Mouse (Mus musculus): ENCODE measurements around the gene Cacnb4. TPM values are rescaled to one million over a fixed set of nuclear protein-coding genes. Genes with fewer than 3 reads are reported as not detected.

The Cacnb4 gene
- polyA plus RNA-seq, 1 experiment from 2014 or later = 1.2 TPM

DNA sequence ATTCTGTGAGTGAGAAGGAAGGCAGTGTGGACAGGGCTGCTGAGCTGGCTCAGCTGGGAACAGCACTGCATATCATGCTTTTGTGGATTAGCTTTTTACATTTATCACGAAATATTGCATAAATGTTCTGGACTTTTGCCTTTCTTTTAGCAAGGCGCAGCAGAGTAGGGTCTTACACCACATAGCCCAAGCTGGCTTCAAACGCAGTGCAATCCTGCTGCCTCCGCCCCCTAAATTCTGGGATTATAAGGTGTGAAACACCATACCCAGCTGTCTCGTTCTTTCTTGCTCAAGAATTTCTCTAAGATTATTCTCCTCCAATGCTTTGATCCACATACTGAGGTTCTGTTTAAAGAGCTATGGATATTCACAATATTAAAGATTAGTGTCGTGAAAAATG, 10.0 kb upstream of the Cacnb4 start:
- Histone ChIP-seq H3K4me3 (no peak overlapping the region), H3K27me3 (no peaks in the 10 kb centered on the region), H3K9ac (no peak overlapping the region), H3K9me3 (no peaks in the 10 kb centered on the region), H3K4me2 (no peak overlapping the region), H3K36me3 (no peaks in the 10 kb centered on the region), H3K27ac (no peak overlapping the region), H3K4me1 (no peaks in the 10 kb centered on the region)
- WGBS = 60% methylated on average over 6 of the region's 6 CpGs
- ATAC-seq (ENCODE audit: borderline replicate concordance, extremely low read depth, low FRiP score, low TSS enrichment) = peak; percentile 42; the same call in 1 of the 2 replicates

GRCm38 (mm10) chr2:52677589-52677988, 958 bp upstream of the Cacnb4 start:
- H3K36me3 ChIP-seq = no peaks in the 10 kb centered on the region
- no peak overlapping the region for H3K27ac ChIP-seq
- no peak overlapping the region for H3K4me2 ChIP-seq
- H3K27me3 ChIP-seq = peaks cover 35% of the 10 kb centered on the region
- WGBS = 63% methylated on average over 4 of the region's 4 CpGs
- H3K4me1 ChIP-seq = peaks cover 18% of the 10 kb centered on the region
- no peak for ATAC-seq (ENCODE audit: borderline replicate concordance, extremely low read depth, low FRiP score, low TSS enrichment)
- H3K9ac ChIP-seq = no peak overlapping the region
- no peaks in the 10 kb centered on the region for H3K9me3 ChIP-seq
- H3K4me3 ChIP-seq = no peak overlapping the region

DNA sequence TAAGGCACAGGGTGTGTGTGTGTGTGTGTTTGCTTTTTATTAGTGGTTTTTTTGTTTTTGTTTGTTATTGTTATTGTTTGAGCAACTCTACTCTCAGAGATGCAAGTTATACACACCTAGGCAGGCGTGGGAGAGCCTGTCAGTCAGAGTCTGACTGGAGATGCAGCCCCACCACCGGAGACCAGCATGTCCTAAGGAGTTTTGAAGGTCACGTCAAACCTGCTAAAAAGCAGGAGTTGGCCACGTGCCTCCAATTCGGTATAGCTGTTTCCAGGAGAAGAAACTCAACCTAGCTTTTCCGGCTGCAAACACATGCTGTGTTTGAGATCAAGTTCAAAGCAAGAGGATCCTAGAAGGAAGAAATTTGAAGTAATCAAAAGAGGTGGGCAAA, 277 bp upstream of the Cacnb4 start:
- no peak for ATAC-seq (ENCODE audit: borderline replicate concordance, extremely low read depth, low FRiP score, low TSS enrichment)
- Histone ChIP-seq H3K27me3 (peaks cover 35% of the 10 kb centered on the region), H3K9me3 (no peaks in the 10 kb centered on the region), H3K36me3 (no peaks in the 10 kb centered on the region), H3K4me2 (peak overlapping the region; percentile 98), H3K4me3 (peak overlapping the region; percentile 67; the same call in 1 of the 2 replicates), H3K27ac (no peak overlapping the region), H3K9ac (no peak overlapping the region), H3K4me1 (peaks cover 18% of the 10 kb centered on the region)
- WGBS = 12% methylated on average over 6 of the region's 6 CpGs

DNA sequence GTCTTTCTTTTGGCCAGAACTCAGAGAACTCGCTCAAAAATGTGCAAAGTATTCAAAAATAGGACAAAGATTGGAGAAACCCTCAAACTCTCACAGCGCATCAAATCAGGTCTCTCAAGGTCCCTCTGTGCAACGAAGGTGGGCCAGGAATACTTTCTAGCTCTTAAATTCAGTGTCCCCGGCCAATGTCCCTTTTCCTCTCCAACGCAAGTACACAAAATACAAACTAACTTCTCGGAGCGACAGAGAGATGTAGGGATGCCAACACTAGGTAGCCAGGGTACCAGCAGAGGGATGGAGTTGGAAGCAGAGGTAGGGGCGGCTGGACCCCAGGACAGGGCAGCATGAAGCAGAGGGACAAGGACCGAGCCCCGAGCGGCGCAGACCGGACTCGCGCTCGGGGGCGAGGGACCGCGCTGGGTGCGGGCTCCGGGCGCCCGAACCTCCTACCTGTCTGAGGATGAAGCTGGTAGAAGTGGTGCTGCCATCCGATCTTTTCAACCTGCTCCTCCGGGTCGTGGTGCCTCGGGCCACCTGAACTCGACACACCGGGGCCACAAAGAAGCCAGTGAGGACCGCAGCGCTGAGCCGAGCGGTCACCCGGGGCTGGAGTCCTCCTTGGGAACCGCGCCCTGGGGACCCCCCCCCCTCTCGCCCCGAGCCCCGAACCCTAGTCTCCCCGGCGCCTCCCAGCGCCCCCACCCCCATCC, 1.2 kb downstream of the Cacnb4 start:
- H3K36me3 ChIP-seq = no peaks in the 10 kb centered on the region
- H3K4me1 ChIP-seq = peaks cover 18% of the 10 kb centered on the region
- peak overlapping the region; percentile 59 for H3K9ac ChIP-seq
- no peak overlapping the region for H3K27ac ChIP-seq
- peak overlapping the region; percentile 98 for H3K4me2 ChIP-seq
- H3K27me3 ChIP-seq = peaks cover 35% of the 10 kb centered on the region
- peak overlapping the region; percentile 67 for H3K4me3 ChIP-seq
- H3K9me3 ChIP-seq = no peaks in the 10 kb centered on the region
- peak; percentile 33; the same call in 1 of the 2 replicates for ATAC-seq (ENCODE audit: borderline replicate concordance, extremely low read depth, low FRiP score, low TSS enrichment)
- 0% methylated on average over 37 of the region's 42 CpGs for WGBS

- WGBS = under 1% methylated on average over 19 of the region's 19 CpGs
- peaks cover 18% of the 10 kb centered on the region for H3K4me1 ChIP-seq
- peak overlapping the region; percentile 98 for H3K4me2 ChIP-seq
- no peaks in the 10 kb centered on the region for H3K36me3 ChIP-seq
- H3K9me3 ChIP-seq = no peaks in the 10 kb centered on the region
- no peak overlapping the region for H3K9ac ChIP-seq
- no peak for ATAC-seq (ENCODE audit: borderline replicate concordance, extremely low read depth, low FRiP score, low TSS enrichment)
- H3K4me3 ChIP-seq = peak overlapping the region; percentile 67
- H3K27me3 ChIP-seq = peaks cover 35% of the 10 kb centered on the region
- H3K27ac ChIP-seq = no peak overlapping the region
Observed at GRCm38 (mm10) chr2:52674886-52675277, 1.7 kb downstream of the Cacnb4 start.

DNA sequence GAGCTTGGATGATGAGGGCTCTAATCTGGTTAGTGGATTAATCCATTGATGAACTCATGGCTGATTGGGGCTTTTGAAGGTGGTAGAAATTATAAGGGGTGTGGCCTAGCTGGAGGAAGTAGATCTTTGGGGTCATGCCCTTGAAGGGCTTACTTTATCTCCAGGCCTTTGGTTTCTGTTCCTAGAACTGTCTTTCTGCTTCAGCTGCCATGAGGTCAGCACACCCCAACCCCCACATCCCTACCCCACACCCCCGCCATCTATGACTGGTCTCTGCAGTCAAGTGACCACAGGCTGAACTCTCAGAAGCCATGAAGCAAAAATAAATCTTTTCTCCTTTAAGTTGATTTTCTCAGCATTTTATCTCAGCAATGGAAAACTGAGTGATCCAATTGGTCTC, 3.5 kb downstream of the Cacnb4 start:
- Histone ChIP-seq H3K36me3 (no peaks in the 10 kb centered on the region), H3K27ac (no peak overlapping the region), H3K4me2 (no peak overlapping the region), H3K4me1 (peaks cover 18% of the 10 kb centered on the region), H3K9me3 (no peaks in the 10 kb centered on the region), H3K9ac (no peak overlapping the region), H3K4me3 (no peak overlapping the region), H3K27me3 (peaks cover 29% of the 10 kb centered on the region)
- WGBS = 71% methylated on average over 1 of the region's 1 CpGs
- no peak for ATAC-seq (ENCODE audit: borderline replicate concordance, extremely low read depth, low FRiP score, low TSS enrichment)

DNA sequence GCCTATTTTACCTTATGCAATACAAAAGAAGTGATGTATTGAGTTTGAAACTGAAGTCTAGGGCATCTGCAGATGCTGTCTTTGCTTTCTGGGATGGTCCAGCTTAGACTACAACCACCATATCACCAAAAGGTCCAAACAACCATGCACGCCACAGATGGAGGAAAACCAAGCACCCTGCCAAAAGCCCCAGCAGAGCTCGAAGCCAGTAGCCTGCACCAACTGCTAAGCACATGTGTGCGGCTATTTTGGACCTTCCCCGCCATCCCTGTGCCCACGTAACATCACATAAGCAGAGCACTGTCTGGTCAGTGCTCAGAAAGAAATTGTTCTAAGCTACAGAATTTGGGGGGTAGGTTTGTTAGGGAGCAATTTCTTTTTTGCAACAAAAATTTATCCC, 5.9 kb downstream of the Cacnb4 start:
- Histone ChIP-seq H3K9me3 (no peaks in the 10 kb centered on the region), H3K27me3 (peaks cover 17% of the 10 kb centered on the region), H3K4me3 (no peak overlapping the region), H3K27ac (no peak overlapping the region), H3K4me1 (peaks cover 11% of the 10 kb centered on the region), H3K4me2 (no peak overlapping the region), H3K36me3 (no peaks in the 10 kb centered on the region), H3K9ac (no peak overlapping the region)
- 86% methylated on average over 5 of the region's 5 CpGs for WGBS
- ATAC-seq (ENCODE audit: borderline replicate concordance, extremely low read depth, low FRiP score, low TSS enrichment) = no peak

GRCm38 (mm10) chr2:52668480-52668879, 8.2 kb downstream of the Cacnb4 start:
- ATAC-seq (ENCODE audit: borderline replicate concordance, extremely low read depth, low FRiP score, low TSS enrichment) = no peak
- Histone ChIP-seq H3K9ac (no peak overlapping the region), H3K4me3 (no peak overlapping the region), H3K4me2 (no peak overlapping the region), H3K27me3 (0 out of 2 replicates have a peak, but pooled peaks cover 3% of the 10 kb centered on the region), H3K36me3 (no peaks in the 10 kb centered on the region), H3K27ac (no peak overlapping the region), H3K4me1 (no peaks in the 10 kb centered on the region), H3K9me3 (no peaks in the 10 kb centered on the region)
- 86% methylated on average over 6 of the region's 6 CpGs for WGBS

DNA sequence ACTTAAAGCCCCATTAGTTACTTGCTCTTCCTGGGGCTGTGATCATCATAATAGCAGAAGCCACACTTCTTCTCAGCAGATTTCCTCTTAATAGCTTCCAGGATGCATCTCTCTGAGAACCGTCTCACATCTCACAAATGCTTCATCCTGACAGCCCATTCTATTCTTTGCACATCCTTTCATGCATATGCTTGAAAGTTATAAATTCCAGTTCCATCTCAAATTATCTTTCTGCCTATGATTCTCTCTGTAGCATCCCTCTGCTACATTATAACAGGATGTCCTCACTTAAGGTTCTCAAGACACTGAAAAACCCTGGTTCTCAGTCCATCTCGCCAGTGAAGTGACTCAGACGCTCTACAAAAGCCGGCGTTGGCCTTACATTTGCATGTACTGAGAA, 19.9 kb downstream of the Cacnb4 start:
- Histone ChIP-seq H3K4me3 (no peak overlapping the region), H3K4me2 (no peak overlapping the region), H3K4me1 (no peaks in the 10 kb centered on the region), H3K9me3 (no peaks in the 10 kb centered on the region), H3K27ac (no peak overlapping the region), H3K36me3 (no peaks in the 10 kb centered on the region), H3K27me3 (no peaks in the 10 kb centered on the region; the same call in 1 of the 2 replicates), H3K9ac (no peak overlapping the region)
- no peak for ATAC-seq (ENCODE audit: borderline replicate concordance, extremely low read depth, low FRiP score, low TSS enrichment)
- WGBS = 78% methylated on average over 5 of the region's 5 CpGs

GRCm38 (mm10) chr2:52654541-52654940, 22.1 kb downstream of the Cacnb4 start:
- no peak for ATAC-seq (ENCODE audit: borderline replicate concordance, extremely low read depth, low FRiP score, low TSS enrichment)
- no peaks in the 10 kb centered on the region for H3K9me3 ChIP-seq
- WGBS = 54% methylated on average over 4 of the region's 4 CpGs

DNA sequence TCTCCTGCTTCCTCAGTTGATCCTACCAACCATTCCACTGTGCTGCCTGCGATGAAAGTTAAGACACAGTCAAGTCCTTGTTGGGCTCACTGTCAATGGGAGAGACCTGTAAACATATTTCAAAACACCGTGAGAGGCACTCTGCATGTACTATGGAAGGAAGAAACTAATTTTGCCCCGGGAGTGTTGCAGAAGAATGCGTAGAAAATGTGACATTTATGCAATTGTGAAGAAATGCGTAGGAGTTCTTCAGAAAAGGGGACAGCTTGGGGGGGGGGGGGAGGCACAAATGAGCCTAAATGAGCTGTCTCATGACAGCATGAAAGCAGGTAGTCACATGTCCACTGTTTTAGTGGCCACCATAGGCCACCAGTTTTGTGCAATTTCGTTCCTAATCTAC, 25.1 kb downstream of the Cacnb4 start:
- Histone ChIP-seq H3K4me2 (no peak overlapping the region), H3K27me3 (no peaks in the 10 kb centered on the region), H3K9me3 (no peaks in the 10 kb centered on the region), H3K4me1 (no peaks in the 10 kb centered on the region), H3K36me3 (no peaks in the 10 kb centered on the region), H3K4me3 (no peak overlapping the region), H3K9ac (no peak overlapping the region), H3K27ac (no peak overlapping the region)
- WGBS = 89% methylated on average over 6 of the region's 6 CpGs
- no peak for ATAC-seq (ENCODE audit: borderline replicate concordance, extremely low read depth, low FRiP score, low TSS enrichment)

More at GRCm38 (mm10) chr2:52654541-52654940, 22.1 kb downstream of the Cacnb4 start:
- H3K4me3 ChIP-seq = no peak overlapping the region
- H3K4me2 ChIP-seq = no peak overlapping the region
- no peaks in the 10 kb centered on the region for H3K27me3 ChIP-seq
- H3K4me1 ChIP-seq = no peaks in the 10 kb centered on the region
- H3K27ac ChIP-seq = no peak overlapping the region
- H3K9ac ChIP-seq = no peak overlapping the region
- H3K36me3 ChIP-seq = no peaks in the 10 kb centered on the region

GRCm38 (mm10) chr2:52647255-52647998, 29.2 kb downstream of the Cacnb4 start:
- no peak overlapping the region for H3K9ac ChIP-seq
- H3K4me3 ChIP-seq = no peak overlapping the region
- ATAC-seq (ENCODE audit: borderline replicate concordance, extremely low read depth, low FRiP score, low TSS enrichment) = no peak
- H3K27me3 ChIP-seq = no peaks in the 10 kb centered on the region
- H3K4me2 ChIP-seq = no peak overlapping the region
- no peaks in the 10 kb centered on the region for H3K36me3 ChIP-seq
- WGBS = 63% methylated on average over 8 of the region's 8 CpGs
- no peaks in the 10 kb centered on the region for H3K4me1 ChIP-seq
- H3K27ac ChIP-seq = no peak overlapping the region
- no peaks in the 10 kb centered on the region for H3K9me3 ChIP-seq

Data from lung, embryonic 15.5 days (tissue).